Mouse (Mus musculus): ENCODE measurements at regions not wholly inside any gene's neighbourhood (a gene's known extent, or its start where the extent isn't known, plus 50 kb on each side); places are given as distances from the start of the nearest gene placed in this dataset.
"Not testable (repeated sequence)": the region's sequence is repeated elsewhere in the genome, so short reads cannot be mapped to it uniquely, and the experiment has no call there.

- DNase-seq (ENCODE audit: inconsistent age in 2 of 2, low spot score in 1 of 2), result no peak
Observed at GRCm38 (mm10) chr2:79018732-79019423, 151.0 kb downstream of the Ube2e3 start.

- DNase-seq (ENCODE audit: inconsistent age in 2 of 2, low spot score in 1 of 2), result no peak
Observed at GRCm38 (mm10) chr2:79022954-79023353, 155.0 kb downstream of the Ube2e3 start.

- DNase-seq (ENCODE audit: inconsistent age in 2 of 2, low spot score in 1 of 2), result peak in 1 of 2 experiments; percentile 11
Observed at GRCm38 (mm10) chr2:79025678-79026077, 157.8 kb downstream of the Ube2e3 start.

GRCm38 (mm10) chr2:79030990-79031389 lies 163.1 kb downstream of the Ube2e3 start:
- peak; percentile 80 to 86 for DNase-seq (ENCODE audit: inconsistent age in 2 of 2, low spot score in 1 of 2)

- DNase-seq (ENCODE audit: inconsistent age in 2 of 2, low spot score in 1 of 2), result no peak
Observed at GRCm38 (mm10) chr2:79036296-79036695, 168.4 kb downstream of the Ube2e3 start.

GRCm38 (mm10) chr2:79038624-79039023 lies 170.7 kb downstream of the Ube2e3 start:
- no peak for DNase-seq (ENCODE audit: inconsistent age in 2 of 2, low spot score in 1 of 2)

- DNase-seq (ENCODE audit: inconsistent age in 2 of 2, low spot score in 1 of 2), result not testable (repeated sequence)
Observed at GRCm38 (mm10) chr2:79044804-79045203, 176.9 kb downstream of the Ube2e3 start.

- no peak for DNase-seq (ENCODE audit: inconsistent age in 2 of 2, low spot score in 1 of 2)
Observed at GRCm38 (mm10) chr2:79045508-79045907, 177.6 kb downstream of the Ube2e3 start.

GRCm38 (mm10) chr2:79048020-79048419 lies 180.1 kb downstream of the Ube2e3 start:
- DNase-seq (ENCODE audit: inconsistent age in 2 of 2, low spot score in 1 of 2), result no peak

- DNase-seq (ENCODE audit: inconsistent age in 2 of 2, low spot score in 1 of 2), result no peak
Observed at GRCm38 (mm10) chr2:79048777-79049537, 181.0 kb downstream of the Ube2e3 start.

- no peak for DNase-seq (ENCODE audit: inconsistent age in 2 of 2, low spot score in 1 of 2)
Observed at GRCm38 (mm10) chr2:79050495-79051046, 182.6 kb downstream of the Ube2e3 start.

- DNase-seq (ENCODE audit: inconsistent age in 2 of 2, low spot score in 1 of 2), result no peak
Observed at GRCm38 (mm10) chr2:79052226-79052625, 184.3 kb downstream of the Ube2e3 start.

- no peak for DNase-seq (ENCODE audit: inconsistent age in 2 of 2, low spot score in 1 of 2)
Observed at GRCm38 (mm10) chr2:79056138-79056537, 188.2 kb downstream of the Ube2e3 start.

GRCm38 (mm10) chr2:79059115-79059943 lies 191.4 kb downstream of the Ube2e3 start:
- DNase-seq (ENCODE audit: inconsistent age in 2 of 2, low spot score in 1 of 2), result no peak

- no peak for DNase-seq (ENCODE audit: inconsistent age in 2 of 2, low spot score in 1 of 2)
Observed at GRCm38 (mm10) chr2:79059944-79060238, 192.0 kb downstream of the Ube2e3 start.

GRCm38 (mm10) chr2:79060320-79060719 lies 192.4 kb downstream of the Ube2e3 start:
- no peak for DNase-seq (ENCODE audit: inconsistent age in 2 of 2, low spot score in 1 of 2)

- DNase-seq (ENCODE audit: inconsistent age in 2 of 2, low spot score in 1 of 2), result no peak
Observed at GRCm38 (mm10) chr2:79061645-79062044, 193.6 kb upstream of the Itga4 start.

- DNase-seq (ENCODE audit: inconsistent age in 2 of 2, low spot score in 1 of 2), result no peak
Observed at GRCm38 (mm10) chr2:79062196-79062636, 193.0 kb upstream of the Itga4 start.

- no peak for DNase-seq (ENCODE audit: inconsistent age in 2 of 2, low spot score in 1 of 2)
Observed at GRCm38 (mm10) chr2:79063641-79064040, 191.6 kb upstream of the Itga4 start.

- DNase-seq (ENCODE audit: inconsistent age in 2 of 2, low spot score in 1 of 2), result no peak
Observed at GRCm38 (mm10) chr2:79065321-79065720, 189.9 kb upstream of the Itga4 start.

- DNase-seq (ENCODE audit: inconsistent age in 2 of 2, low spot score in 1 of 2), result no peak
Observed at GRCm38 (mm10) chr2:79076115-79076514, 179.1 kb upstream of the Itga4 start.
